Mouse (Mus musculus) splenic B cell, adult 2 months (primary cell): ENCODE measurements around the gene Trim75.
"Not testable (repeated sequence)": the region's sequence is repeated elsewhere in the genome, so short reads cannot be mapped to it uniquely, and the experiment has no call there.

Experiments used
- DNase-seq: peaks from one replicate; pipeline ENCODE4 v3.0.0-alpha.2; 2011; ENCODE audit warnings: low read depth, low spot score
- H3K27me3 ChIP-seq: 2 replicates; pipeline ENCODE4 v1.6.1; 2012; ENCODE audit warnings: mild to moderate bottlenecking, low read length, moderate library complexity, mixed read lengths; ENCODE audit not compliant: control insufficient read depth, poor library complexity, insufficient read depth, severe bottlenecking
- H3K36me3 ChIP-seq: 2 replicates; pipeline ENCODE4 v1.6.1; 2012; ENCODE audit warnings: mild to moderate bottlenecking, low read length, moderate library complexity, mixed read lengths; ENCODE audit not compliant: control insufficient read depth, poor library complexity, insufficient read depth, severe bottlenecking

Trim75 gene

GRCm38 (mm10) chr8:64987731-64988130 lies at the start of gene Trim75:
TSS of gene Trim75 (minus strand) at chr8:64987831.
- DNase-seq = no peak
- H3K27me3 ChIP-seq = no peaks in the 10 kb centered on the region
- H3K36me3 ChIP-seq = no peaks in the 10 kb centered on the region

DNA sequence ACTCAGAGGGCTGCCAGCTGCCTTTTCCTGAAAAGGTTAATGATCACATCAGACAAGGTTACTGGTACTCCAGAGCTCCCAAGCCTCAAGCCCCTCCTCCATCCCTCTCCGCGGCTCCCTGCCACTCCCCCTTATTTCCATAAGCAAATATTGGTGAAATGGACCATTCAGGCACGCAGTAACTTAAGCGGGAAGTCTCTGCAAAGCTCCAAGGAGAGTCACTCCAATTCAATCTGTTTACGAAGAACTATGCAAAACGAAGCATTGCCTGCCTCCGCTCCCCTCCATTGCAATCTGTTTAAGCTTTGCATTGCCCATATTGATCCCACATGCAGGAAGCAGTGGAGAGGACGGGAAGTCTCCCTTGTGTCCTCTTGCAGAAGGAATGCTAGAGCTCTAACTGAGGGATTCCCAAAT lies 49.5 kb upstream of the Trim75 start, which contains the start of gene Apela:
TSS of gene Apela (minus strand) at position 220 of the 417 bp plus-strand sequence.
- no peak for DNase-seq
- Histone ChIP-seq H3K36me3 (no peaks in the 10 kb centered on the region), H3K27me3 (no peaks in the 10 kb centered on the region)

GRCm38 (mm10) chr8:65034136-65034535 lies 46.5 kb upstream of the Trim75 start:
- Histone ChIP-seq H3K27me3 (no peaks in the 10 kb centered on the region), H3K36me3 (no peaks in the 10 kb centered on the region)
- DNase-seq = no peak

- no peak for DNase-seq
- Histone ChIP-seq H3K27me3 (no peaks in the 10 kb centered on the region), H3K36me3 (no peaks in the 10 kb centered on the region)
Measured at GRCm38 (mm10) chr8:65033056-65033455, 45.4 kb upstream of the Trim75 start.

DNA sequence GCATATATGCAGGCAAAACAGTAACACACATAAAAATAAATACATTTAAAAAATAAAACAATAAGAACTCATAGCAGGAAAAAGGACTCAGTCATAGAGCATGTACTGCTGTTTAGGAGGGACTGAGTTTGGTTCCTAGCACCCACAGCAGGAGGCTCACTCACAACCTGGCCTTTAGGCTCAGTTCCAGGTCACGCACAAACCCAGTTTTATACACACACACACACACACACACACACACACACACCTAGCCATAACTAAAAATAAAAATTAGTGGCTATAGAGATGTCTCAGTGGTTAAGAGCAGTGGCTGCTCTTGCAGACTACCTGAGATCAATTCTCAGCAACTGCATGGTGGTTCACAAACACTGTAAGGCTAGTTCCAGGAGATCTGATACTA lies 44.5 kb upstream of the Trim75 start:
- no peak for DNase-seq
- Histone ChIP-seq H3K36me3 (no peaks in the 10 kb centered on the region), H3K27me3 (no peaks in the 10 kb centered on the region)

- Histone ChIP-seq H3K36me3 (no peaks in the 10 kb centered on the region), H3K27me3 (no peaks in the 10 kb centered on the region)
- DNase-seq = no peak
Measured at GRCm38 (mm10) chr8:65030735-65031485, 43.3 kb upstream of the Trim75 start.

- DNase-seq = no peak
- H3K36me3 ChIP-seq = no peaks in the 10 kb centered on the region
- no peaks in the 10 kb centered on the region for H3K27me3 ChIP-seq
Measured at GRCm38 (mm10) chr8:65029776-65030175, 42.1 kb upstream of the Trim75 start.

DNA sequence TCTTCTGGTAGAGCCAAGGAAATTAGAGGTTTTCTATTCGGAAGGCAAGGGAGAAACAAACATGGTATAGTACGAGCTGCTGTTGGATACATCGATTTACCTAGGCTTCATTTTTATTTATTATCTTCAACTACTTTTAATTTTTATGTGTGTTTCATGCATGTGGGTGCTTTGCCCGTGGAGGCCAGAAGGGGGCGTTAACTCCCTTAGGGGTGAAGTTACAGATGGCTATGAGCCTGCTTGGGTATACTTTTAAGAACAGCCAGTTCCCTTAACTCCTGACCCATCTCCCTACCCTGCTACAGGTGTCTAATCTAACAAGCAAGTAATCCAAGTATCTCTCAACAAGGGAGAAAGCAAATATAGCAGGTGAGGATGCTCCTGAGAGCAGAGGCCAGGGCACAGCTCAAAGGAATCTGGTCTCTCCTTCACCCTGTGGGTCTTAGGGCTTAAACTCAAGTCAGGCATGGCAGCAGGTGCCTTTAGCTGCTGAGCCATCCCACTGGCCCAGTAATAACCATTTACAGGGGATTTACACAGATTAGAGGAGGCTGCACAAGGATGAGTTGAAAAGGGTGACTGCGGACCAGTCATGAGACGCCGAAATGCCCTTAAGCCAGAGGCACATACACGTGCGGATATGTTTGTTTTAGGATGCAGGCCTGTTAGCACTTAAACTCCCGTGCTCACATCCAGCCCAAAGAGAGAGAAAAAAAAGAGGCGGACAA lies 41.5 kb upstream of the Trim75 start:
- no peak for DNase-seq
- H3K27me3 ChIP-seq = no peaks in the 10 kb centered on the region
- no peaks in the 10 kb centered on the region for H3K36me3 ChIP-seq

GRCm38 (mm10) chr8:65022485-65022884 lies 34.9 kb upstream of the Trim75 start:
- DNase-seq = peak; percentile 57
- Histone ChIP-seq H3K36me3 (no peaks in the 10 kb centered on the region), H3K27me3 (no peaks in the 10 kb centered on the region)

GRCm38 (mm10) chr8:65018423-65018822 lies 30.8 kb upstream of the Trim75 start, which contains the start of the genes Trim61 and Trim60:
TSS of gene Trim61 (minus strand) at chr8:65018523.
TSS of gene Trim60 (minus strand) at chr8:65018584.
- H3K27me3 ChIP-seq = no peaks in the 10 kb centered on the region
- no peak for DNase-seq
- no peaks in the 10 kb centered on the region for H3K36me3 ChIP-seq

- H3K27me3 ChIP-seq, DNase-seq, H3K36me3 ChIP-seq: not testable (repeated sequence)
Measured at GRCm38 (mm10) chr8:65007616-65008015, 20.0 kb upstream of the Trim75 start.

DNA sequence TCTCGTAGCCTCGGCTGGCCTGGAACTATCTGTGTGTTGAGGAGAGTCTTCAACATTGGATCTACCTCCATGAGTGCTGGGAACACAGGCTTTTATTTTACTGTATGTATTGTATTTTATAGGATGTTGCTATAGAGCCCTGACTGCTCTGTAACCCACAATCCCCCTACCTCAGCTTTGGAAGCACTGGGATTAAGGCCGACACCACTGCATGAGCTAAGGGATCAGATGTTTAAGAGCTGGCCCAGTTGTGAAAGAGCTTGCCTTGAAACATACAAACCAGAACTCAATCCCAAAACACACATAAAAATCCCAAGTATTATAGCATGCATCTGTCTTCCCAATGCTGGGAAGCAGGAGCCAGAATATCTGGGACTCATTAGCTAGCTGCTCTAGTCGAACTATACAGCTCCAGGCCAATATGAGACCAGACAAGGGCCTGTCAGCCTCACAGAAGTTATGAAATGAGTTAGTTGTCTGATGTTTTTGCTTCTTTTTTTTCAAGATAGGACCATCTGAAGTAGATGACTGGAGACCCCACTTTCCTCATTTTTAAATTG lies 11.3 kb upstream of the Trim75 start:
- H3K27me3 ChIP-seq = no peaks in the 10 kb centered on the region
- DNase-seq = no peak

DNA sequence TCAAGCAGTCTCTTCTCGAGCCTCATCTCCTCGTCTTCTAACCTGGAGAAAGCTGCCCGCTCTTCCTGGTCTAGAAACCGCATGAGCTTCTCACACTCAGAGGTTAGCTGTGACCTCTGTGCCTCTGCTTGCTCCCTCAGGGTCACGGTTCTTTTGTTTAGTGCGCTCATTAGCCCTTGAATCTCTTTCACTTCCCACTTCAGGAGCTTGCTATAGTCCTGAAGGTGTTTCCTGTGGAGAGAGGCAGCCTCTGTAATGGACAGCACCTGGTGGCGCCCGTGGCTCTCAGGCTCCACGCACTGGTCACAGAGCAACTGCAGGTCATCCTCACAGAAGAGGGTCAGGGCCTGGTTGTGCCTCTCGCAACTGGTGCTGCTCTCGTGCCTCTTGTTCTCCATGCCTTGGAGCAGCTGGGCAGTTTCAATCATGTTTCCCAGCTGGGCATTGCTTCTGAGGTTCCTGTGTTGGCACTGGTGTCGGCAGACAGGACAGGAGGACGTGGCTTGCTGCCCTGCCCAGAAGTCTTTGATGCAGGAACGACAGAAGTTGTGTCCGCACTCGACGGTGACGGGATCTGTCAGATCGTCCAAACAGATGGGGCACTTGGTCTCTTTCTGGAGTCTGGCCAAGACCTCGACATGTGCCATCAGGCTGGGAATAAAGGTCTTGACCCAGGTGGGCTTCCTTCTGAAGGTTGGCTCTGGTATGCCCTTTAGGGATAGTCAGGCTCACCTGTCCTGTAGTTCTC lies 4.3 kb downstream of the Trim75 start:
- H3K27me3 ChIP-seq = no peaks in the 10 kb centered on the region
- no peak for DNase-seq
- H3K36me3 ChIP-seq = no peaks in the 10 kb centered on the region

More for the DNA sequence above, 11.3 kb upstream of the Trim75 start:
- no peaks in the 10 kb centered on the region for H3K36me3 ChIP-seq

- peak; percentile 32 for DNase-seq
- H3K36me3 ChIP-seq = peaks cover 15% of the 10 kb centered on the region
- H3K27me3 ChIP-seq = no peaks in the 10 kb centered on the region
Measured at GRCm38 (mm10) chr8:64962836-64963235, 24.8 kb downstream of the Trim75 start.
